Mouse (Mus musculus) small intestine, adult 2 months (tissue): ENCODE data around the gene Hdac9.

Source experiments
- CTCF ChIP-seq: fragments of 200-500 bp; IDR thresholded peaks from 2 replicates; pipeline ENCODE4 v1.5.1; 2012; ENCODE audit warnings: low read depth, mild to moderate bottlenecking, control low read depth, inconsistent platforms, low read length, moderate library complexity, mixed read lengths; ENCODE audit not compliant: insufficient replicate concordance, insufficient read length; ENCODE audit errors: extremely low read depth
- POLR2A ChIP-seq: fragments of 200-500 bp; IDR thresholded peaks from 2 replicates; pipeline ENCODE4 v1.6.1; 2012; ENCODE audit warnings: low read depth, mild to moderate bottlenecking, control low read depth, inconsistent platforms, low read length, moderate library complexity

- TF ChIP-seq CTCF (no peak), POLR2A (no peak)
These were observed 876.8 kb downstream of the Hdac9 start for GRCm38 (mm10) chr12:34040061-34040460.
